Mouse (Mus musculus): ENCODE measurements around the gene Map2k3. TPM values are rescaled to one million over a fixed set of nuclear protein-coding genes. Genes with fewer than 3 reads are reported as not detected.

Gene Map2k3
- polyA plus RNA-seq, 1 experiment = 102 TPM

GRCm38 (mm10) chr11:60951896-60952295, 20.1 kb downstream of the Map2k3 start:
- Histone ChIP-seq H3K9me3 (ENCODE audit: control insufficient read depth, low read length) (no peaks in the 10 kb centered on the region), H3K36me3 (ENCODE audit: control insufficient read depth) (peaks cover 82% of the 10 kb centered on the region), H3K27me3 (ENCODE audit: control insufficient read depth) (no peaks in the 10 kb centered on the region), H3K4me1 (ENCODE audit: control insufficient read depth) (peaks cover 15% of the 10 kb centered on the region), H3K4me3 (replicated peaks) (no peak overlapping the region)
- TF ChIP-seq GATA1 (IDR thresholded peaks at IDR 0.05; ENCODE audit: low read length) (no peak), TAL1 (IDR thresholded peaks at IDR 0.05; ENCODE audit: low read length) (no peak)

- Histone ChIP-seq H3K9me3 (ENCODE audit: control insufficient read depth, low read length) (no peaks in the 10 kb centered on the region), H3K36me3 (ENCODE audit: control insufficient read depth) (peaks cover 78% of the 10 kb centered on the region), H3K27me3 (ENCODE audit: control insufficient read depth) (no peaks in the 10 kb centered on the region), H3K4me3 (replicated peaks) (no peak overlapping the region), H3K4me1 (ENCODE audit: control insufficient read depth) (peaks cover 15% of the 10 kb centered on the region)
- no peak for TF ChIP-seq GATA1 (IDR thresholded peaks at IDR 0.05; ENCODE audit: low read length)
- TF ChIP-seq TAL1 (IDR thresholded peaks at IDR 0.05; ENCODE audit: low read length) = no peak
These were observed 20.5 kb downstream of the Map2k3 start for GRCm38 (mm10) chr11:60952362-60952761.

GRCm38 (mm10) chr11:60952986-60953385, 21.2 kb downstream of the Map2k3 start:
- H3K4me1 ChIP-seq (ENCODE audit: control insufficient read depth) = peaks cover 15% of the 10 kb centered on the region
- no peaks in the 10 kb centered on the region for H3K27me3 ChIP-seq (ENCODE audit: control insufficient read depth)
- TF ChIP-seq GATA1 (IDR thresholded peaks at IDR 0.05; ENCODE audit: low read length) = no peak
- no peak for TF ChIP-seq TAL1 (IDR thresholded peaks at IDR 0.05; ENCODE audit: low read length)
- no peaks in the 10 kb centered on the region for H3K9me3 ChIP-seq (ENCODE audit: control insufficient read depth, low read length)
- peaks cover 72% of the 10 kb centered on the region for H3K36me3 ChIP-seq (ENCODE audit: control insufficient read depth)
- H3K4me3 ChIP-seq (replicated peaks) = no peak overlapping the region

GRCm38 (mm10) chr11:60953803-60954202, 22.0 kb downstream of the Map2k3 start:
- no peak for TF ChIP-seq TAL1 (IDR thresholded peaks at IDR 0.05; ENCODE audit: low read length)
- no peak for TF ChIP-seq GATA1 (IDR thresholded peaks at IDR 0.05; ENCODE audit: low read length)
- Histone ChIP-seq H3K27me3 (ENCODE audit: control insufficient read depth) (no peaks in the 10 kb centered on the region), H3K4me3 (replicated peaks) (no peak overlapping the region), H3K9me3 (ENCODE audit: control insufficient read depth, low read length) (no peaks in the 10 kb centered on the region), H3K36me3 (ENCODE audit: control insufficient read depth) (peaks cover 63% of the 10 kb centered on the region), H3K4me1 (ENCODE audit: control insufficient read depth) (peaks cover 15% of the 10 kb centered on the region)

- Histone ChIP-seq H3K9me3 (ENCODE audit: control insufficient read depth, low read length) (peaks cover 1% of the 10 kb centered on the region), H3K36me3 (ENCODE audit: control insufficient read depth) (peaks cover 57% of the 10 kb centered on the region), H3K4me3 (replicated peaks) (no peak overlapping the region), H3K27me3 (ENCODE audit: control insufficient read depth) (no peaks in the 10 kb centered on the region; the same call in 1 of the 2 replicates), H3K4me1 (ENCODE audit: control insufficient read depth) (peaks cover 15% of the 10 kb centered on the region)
- no peak for TF ChIP-seq TAL1 (IDR thresholded peaks at IDR 0.05; ENCODE audit: low read length)
- no peak for TF ChIP-seq GATA1 (IDR thresholded peaks at IDR 0.05; ENCODE audit: low read length)
These were observed 22.6 kb downstream of the Map2k3 start for GRCm38 (mm10) chr11:60954255-60955104.

- no peak for TF ChIP-seq TAL1 (IDR thresholded peaks at IDR 0.05; ENCODE audit: low read length)
- TF ChIP-seq GATA1 (IDR thresholded peaks at IDR 0.05; ENCODE audit: low read length) = no peak
- H3K36me3 ChIP-seq (ENCODE audit: control insufficient read depth) = peaks cover 43% of the 10 kb centered on the region
- peaks cover 6% of the 10 kb centered on the region for H3K9me3 ChIP-seq (ENCODE audit: control insufficient read depth, low read length)
- H3K27me3 ChIP-seq (ENCODE audit: control insufficient read depth) = peaks cover 4% of the 10 kb centered on the region; the same call in 1 of the 2 replicates
- H3K4me3 ChIP-seq (replicated peaks) = no peak overlapping the region
- H3K4me1 ChIP-seq (ENCODE audit: control insufficient read depth) = peaks cover 11% of the 10 kb centered on the region
These were observed 24.0 kb downstream of the Map2k3 start for GRCm38 (mm10) chr11:60955621-60956383.

GRCm38 (mm10) chr11:60958948-60959347, 27.1 kb downstream of the Map2k3 start:
- Histone ChIP-seq H3K36me3 (ENCODE audit: control insufficient read depth) (peaks cover 12% of the 10 kb centered on the region), H3K27me3 (ENCODE audit: control insufficient read depth) (peaks cover 9% of the 10 kb centered on the region), H3K4me3 (replicated peaks) (no peak overlapping the region), H3K9me3 (ENCODE audit: control insufficient read depth, low read length) (peaks cover 6% of the 10 kb centered on the region), H3K4me1 (ENCODE audit: control insufficient read depth) (peaks cover 3% of the 10 kb centered on the region)
- TF ChIP-seq GATA1 (IDR thresholded peaks at IDR 0.05; ENCODE audit: low read length) = no peak
- no peak for TF ChIP-seq TAL1 (IDR thresholded peaks at IDR 0.05; ENCODE audit: low read length)

GRCm38 (mm10) chr11:60961176-60961575, 29.3 kb downstream of the Map2k3 start:
- Histone ChIP-seq H3K9me3 (ENCODE audit: control insufficient read depth, low read length) (peaks cover 6% of the 10 kb centered on the region), H3K4me1 (ENCODE audit: control insufficient read depth) (no peaks in the 10 kb centered on the region), H3K36me3 (ENCODE audit: control insufficient read depth) (no peaks in the 10 kb centered on the region), H3K4me3 (replicated peaks) (no peak overlapping the region), H3K27me3 (ENCODE audit: control insufficient read depth) (peaks cover 11% of the 10 kb centered on the region)
- TF ChIP-seq TAL1 (IDR thresholded peaks at IDR 0.05; ENCODE audit: low read length) = no peak

- Histone ChIP-seq H3K36me3 (ENCODE audit: control insufficient read depth) (no peaks in the 10 kb centered on the region), H3K4me3 (replicated peaks) (no peak overlapping the region), H3K4me1 (ENCODE audit: control insufficient read depth) (no peaks in the 10 kb centered on the region), H3K9me3 (ENCODE audit: control insufficient read depth, low read length) (peaks cover 6% of the 10 kb centered on the region), H3K27me3 (ENCODE audit: control insufficient read depth) (peaks cover 15% of the 10 kb centered on the region)
- TF ChIP-seq TAL1 (IDR thresholded peaks at IDR 0.05; ENCODE audit: low read length) = no peak
- no peak for TF ChIP-seq GATA1 (IDR thresholded peaks at IDR 0.05; ENCODE audit: low read length)
These were observed 30.9 kb downstream of the Map2k3 start for GRCm38 (mm10) chr11:60962709-60963108.

Data from erythroblast, embryonic 14.5 days (primary cell).